Mouse (Mus musculus): ENCODE results near the gene Efna3. TPM values are rescaled to one million over a fixed set of nuclear protein-coding genes. Genes with fewer than 3 reads are reported as not detected.
A peak's percentile ranks its signal among the peaks of the same experiment; 100 is the strongest.

The Efna3 gene
- polyA plus RNA-seq, 1 experiment from 2014 or later = 11.9 TPM

GRCm38 (mm10) chr3:89279153-89279890, 43.4 kb downstream of the Efna3 start:
- no peaks in the 10 kb centered on the region for H3K9me3 ChIP-seq (replicated peaks)
- WGBS = 1% methylated on average over 35 of the region's 35 CpGs
- peak; percentile 81 for ATAC-seq (replicated peaks; ENCODE audit: low FRiP score)
- peak overlapping the region; percentile 96 for H3K4me2 ChIP-seq
- H3K27ac ChIP-seq = peak overlapping the region; percentile 95
- peaks cover 4% of the 10 kb centered on the region; the same call in 1 of the 2 replicates for H3K27me3 ChIP-seq
- H3K9ac ChIP-seq = peak overlapping the region; percentile 77
- H3K4me1 ChIP-seq = peaks cover 69% of the 10 kb centered on the region
- H3K36me3 ChIP-seq = peaks cover 19% of the 10 kb centered on the region
- peak overlapping the region; percentile 65 for H3K4me3 ChIP-seq (replicated peaks)

- Histone ChIP-seq H3K4me2 (peak overlapping the region; percentile 96), H3K9ac (peak overlapping the region; percentile 77), H3K4me3 (replicated peaks) (peak overlapping the region; percentile 65), H3K36me3 (peaks cover 24% of the 10 kb centered on the region), H3K27me3 (peaks cover 4% of the 10 kb centered on the region; the same call in 1 of the 2 replicates), H3K9me3 (replicated peaks) (no peaks in the 10 kb centered on the region), H3K27ac (peak overlapping the region; percentile 95), H3K4me1 (peaks cover 62% of the 10 kb centered on the region)
- 10% methylated on average over 8 of the region's 8 CpGs for WGBS
- no peak for ATAC-seq (replicated peaks; ENCODE audit: low FRiP score)
These were observed 44.1 kb downstream of the Efna3 start for GRCm38 (mm10) chr3:89278643-89279042.

- WGBS = 27% methylated on average over 7 of the region's 7 CpGs
- Histone ChIP-seq H3K9me3 (replicated peaks) (no peaks in the 10 kb centered on the region), H3K36me3 (peaks cover 29% of the 10 kb centered on the region), H3K4me1 (peaks cover 62% of the 10 kb centered on the region), H3K27ac (peak overlapping the region; percentile 95), H3K4me2 (peak overlapping the region; percentile 96), H3K9ac (peak overlapping the region; percentile 77), H3K4me3 (replicated peaks) (peak overlapping the region; percentile 65), H3K27me3 (peaks cover 4% of the 10 kb centered on the region; the same call in 1 of the 2 replicates)
- peak; percentile 10; the same call in 1 of the 2 replicates for ATAC-seq (replicated peaks; ENCODE audit: low FRiP score)
These were observed 44.7 kb downstream of the Efna3 start for GRCm38 (mm10) chr3:89278107-89278506.

- H3K4me2 ChIP-seq = peak overlapping the region; percentile 96
- 23% methylated on average over 14 of the region's 14 CpGs for WGBS
- peak; percentile 3; the same call in 1 of the 2 replicates for ATAC-seq (replicated peaks; ENCODE audit: low FRiP score)
These were observed 45.3 kb downstream of the Efna3 start for GRCm38 (mm10) chr3:89277281-89278021.

GRCm38 (mm10) chr3:89276061-89276460, 46.7 kb downstream of the Efna3 start:
- Histone ChIP-seq H3K4me2 (peak overlapping the region; percentile 96), H3K9ac (no peak overlapping the region), H3K9me3 (replicated peaks) (no peaks in the 10 kb centered on the region), H3K27ac (peak overlapping the region; percentile 95; the same call in 1 of the 2 replicates), H3K27me3 (peaks cover 4% of the 10 kb centered on the region; the same call in 1 of the 2 replicates), H3K36me3 (peaks cover 43% of the 10 kb centered on the region), H3K4me1 (peaks cover 49% of the 10 kb centered on the region), H3K4me3 (replicated peaks) (no peak overlapping the region)
- WGBS = 90% methylated on average over 13 of the region's 13 CpGs
- ATAC-seq (replicated peaks; ENCODE audit: low FRiP score) = no peak

More at GRCm38 (mm10) chr3:89277281-89278021, 45.3 kb downstream of the Efna3 start:
- peak overlapping the region; percentile 77 for H3K9ac ChIP-seq
- peak overlapping the region; percentile 95 for H3K27ac ChIP-seq
- peak overlapping the region; percentile 65 for H3K4me3 ChIP-seq (replicated peaks)
- no peaks in the 10 kb centered on the region for H3K9me3 ChIP-seq (replicated peaks)
- H3K4me1 ChIP-seq = peaks cover 62% of the 10 kb centered on the region
- peaks cover 34% of the 10 kb centered on the region for H3K36me3 ChIP-seq
- H3K27me3 ChIP-seq = peaks cover 4% of the 10 kb centered on the region; the same call in 1 of the 2 replicates

GRCm38 (mm10) chr3:89271760-89272159, 51.0 kb downstream of the Efna3 start:
- no peak for ATAC-seq (replicated peaks; ENCODE audit: low FRiP score)
- H3K4me2 ChIP-seq = no peak overlapping the region
- peaks cover 50% of the 10 kb centered on the region for H3K36me3 ChIP-seq
- 59% methylated on average over 6 of the region's 6 CpGs for WGBS
- H3K27ac ChIP-seq = no peak overlapping the region
- no peaks in the 10 kb centered on the region for H3K27me3 ChIP-seq
- H3K4me1 ChIP-seq = peaks cover 46% of the 10 kb centered on the region
- no peak overlapping the region for H3K9ac ChIP-seq
- H3K4me3 ChIP-seq (replicated peaks) = no peak overlapping the region
- H3K9me3 ChIP-seq (replicated peaks) = no peaks in the 10 kb centered on the region

- H3K4me1 ChIP-seq = peaks cover 43% of the 10 kb centered on the region
- no peaks in the 10 kb centered on the region for H3K27me3 ChIP-seq
- WGBS = 64% methylated on average over 6 of the region's 6 CpGs
- H3K27ac ChIP-seq = peak overlapping the region; percentile 90
- peak overlapping the region; percentile 57; the same call in 1 of the 2 replicates for H3K4me3 ChIP-seq (replicated peaks)
- no peak for ATAC-seq (replicated peaks; ENCODE audit: low FRiP score)
- H3K9ac ChIP-seq = 0 out of 2 replicates have a peak overlapping the region, but pooled peaks have one; percentile 63
- peaks cover 46% of the 10 kb centered on the region for H3K36me3 ChIP-seq
- no peaks in the 10 kb centered on the region for H3K9me3 ChIP-seq (replicated peaks)
- H3K4me2 ChIP-seq = peak overlapping the region; percentile 78
These were observed 51.9 kb downstream of the Efna3 start for GRCm38 (mm10) chr3:89270891-89271290.

- Histone ChIP-seq H3K9ac (peak within 1 kb of the TSS; percentile 63), H3K4me1 (peaks cover 44% of the 10 kb centered on the region), H3K4me3 (replicated peaks) (peak within 1 kb of the TSS; percentile 57), H3K27ac (peak within 1 kb of the TSS; percentile 90), H3K27me3 (no peaks in the 10 kb centered on the region), H3K4me2 (peak within 1 kb of the TSS; percentile 78), H3K9me3 (replicated peaks) (no peaks in the 10 kb centered on the region), H3K36me3 (peaks cover 39% of the 10 kb centered on the region)
- 3% methylated on average over 39 of the region's 39 CpGs for WGBS
- ATAC-seq (replicated peaks; ENCODE audit: low FRiP score) = peak; percentile 55
These were observed 52.6 kb downstream of the Efna3 start, which contains the start of gene Slc50a1 for GRCm38 (mm10) chr3:89270051-89270755. Gene Slc50a1, minus strand, starts transcription at chr3:89270570.

- Histone ChIP-seq H3K36me3 (peaks cover 27% of the 10 kb centered on the region), H3K27ac (0 out of 2 replicates have a peak overlapping the region, but pooled peaks have one; percentile 90), H3K4me1 (peaks cover 44% of the 10 kb centered on the region), H3K27me3 (no peaks in the 10 kb centered on the region), H3K4me2 (peak overlapping the region; percentile 78; the same call in 1 of the 2 replicates), H3K9me3 (replicated peaks) (no peaks in the 10 kb centered on the region), H3K9ac (peak overlapping the region; percentile 33; the same call in 1 of the 2 replicates), H3K4me3 (replicated peaks) (0 out of 2 replicates have a peak overlapping the region, but pooled peaks have one; percentile 5)
- ATAC-seq (replicated peaks; ENCODE audit: low FRiP score) = no peak
- WGBS = 65% methylated on average over 8 of the region's 8 CpGs
These were observed 53.8 kb downstream of the Efna3 start for GRCm38 (mm10) chr3:89268916-89269315.

- Histone ChIP-seq H3K27me3 (no peaks in the 10 kb centered on the region), H3K4me1 (peaks cover 44% of the 10 kb centered on the region), H3K27ac (peak overlapping the region; percentile 86), H3K9me3 (replicated peaks) (no peaks in the 10 kb centered on the region), H3K9ac (peak overlapping the region; percentile 90), H3K36me3 (peaks cover 8% of the 10 kb centered on the region), H3K4me2 (peak overlapping the region; percentile 82), H3K4me3 (replicated peaks) (peak overlapping the region; percentile 82)
- WGBS = under 1% methylated on average over 20 of the region's 20 CpGs
- ATAC-seq (replicated peaks; ENCODE audit: low FRiP score) = peak; percentile 80
These were observed 56.3 kb downstream of the Efna3 start for GRCm38 (mm10) chr3:89266439-89266893.
